Mouse (Mus musculus): ENCODE results near the gene Itsn1. TPM values are rescaled to one million over a fixed set of nuclear protein-coding genes. Genes with fewer than 3 reads are reported as not detected.

Gene Itsn1
- polyA plus RNA-seq, 1 experiment from 2014 or later = 61.2 TPM

DNA sequence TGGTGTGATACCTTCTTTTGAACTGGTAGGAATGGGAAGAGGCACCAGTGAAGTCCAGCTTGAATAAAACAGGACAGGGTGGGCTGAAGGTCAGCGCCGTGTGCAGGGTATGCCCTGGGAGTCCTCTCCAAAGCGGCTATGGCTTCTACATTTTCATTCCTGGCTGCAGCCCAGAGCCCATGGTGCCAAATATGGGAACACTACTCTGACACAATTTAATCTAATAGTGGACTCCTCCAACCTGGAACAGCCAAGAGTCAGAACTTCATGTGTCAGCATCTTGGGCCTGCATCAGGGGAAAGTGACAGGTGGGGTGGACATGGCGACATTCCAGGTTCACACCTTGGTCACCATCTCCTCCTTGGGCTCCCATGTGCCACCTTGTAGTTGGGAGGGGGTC is 147.4 kb downstream of the Itsn1 start:
- no peaks in the 10 kb centered on the region; the same call in 1 of the 2 replicates for H3K36me3 ChIP-seq (ENCODE audit: control insufficient read depth, insufficient read depth, low read length)
- 94% methylated on average over 4 of the region's 4 CpGs for WGBS
- no peak for ATAC-seq (ENCODE audit: insufficient read depth, low FRiP score, low TSS enrichment)
- no peaks in the 10 kb centered on the region for H3K27me3 ChIP-seq (ENCODE audit: control insufficient read depth, insufficient read depth, low read length)
- H3K4me2 ChIP-seq (ENCODE audit: low read depth) = no peak overlapping the region
- no peak overlapping the region for H3K27ac ChIP-seq (ENCODE audit: low read depth, low read length)
- no peak overlapping the region for H3K9ac ChIP-seq (ENCODE audit: low read length)
- DNase-seq (ENCODE audit: low spot score) = no peak
- H3K4me1 ChIP-seq (ENCODE audit: control insufficient read depth, insufficient read depth, low read length) = 0 out of 2 replicates have a peak, but pooled peaks cover 3% of the 10 kb centered on the region
- no peaks in the 10 kb centered on the region for H3K9me3 ChIP-seq (ENCODE audit: control insufficient read depth, low read length)
- H3K4me3 ChIP-seq (ENCODE audit: low read depth, low read length) = no peak overlapping the region

DNA sequence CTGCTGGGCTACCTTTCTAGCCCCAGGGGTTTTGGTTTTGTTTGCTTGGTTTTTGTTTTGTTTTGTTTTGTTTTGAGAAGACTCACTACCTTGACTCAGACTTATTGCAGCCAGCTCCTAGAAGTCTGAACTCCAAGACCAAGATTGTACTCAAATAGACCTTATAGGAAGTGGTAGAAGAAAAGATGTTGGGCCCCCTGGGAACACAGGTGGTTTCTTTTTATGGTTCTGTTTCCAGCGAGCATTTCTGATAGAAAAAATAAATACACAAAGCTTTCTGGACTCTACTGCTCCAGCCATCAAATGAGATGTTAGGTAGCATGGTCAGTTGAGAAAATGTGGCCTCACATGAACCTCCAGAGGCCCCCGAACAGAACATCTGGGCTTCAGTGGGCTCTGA is 150.0 kb downstream of the Itsn1 start:
- H3K9ac ChIP-seq (ENCODE audit: low read length) = no peak overlapping the region
- H3K36me3 ChIP-seq (ENCODE audit: control insufficient read depth, insufficient read depth, low read length) = no peaks in the 10 kb centered on the region; the same call in 1 of the 2 replicates
- WGBS = 76% methylated on average over 2 of the region's 2 CpGs
- ATAC-seq (ENCODE audit: insufficient read depth, low FRiP score, low TSS enrichment) = no peak
- H3K4me3 ChIP-seq (ENCODE audit: low read depth, low read length) = no peak overlapping the region
- H3K27ac ChIP-seq (ENCODE audit: low read depth, low read length) = no peak overlapping the region
- no peaks in the 10 kb centered on the region for H3K9me3 ChIP-seq (ENCODE audit: control insufficient read depth, low read length)
- no peak overlapping the region for H3K4me2 ChIP-seq (ENCODE audit: low read depth)
- H3K27me3 ChIP-seq (ENCODE audit: control insufficient read depth, insufficient read depth, low read length) = no peaks in the 10 kb centered on the region
- H3K4me1 ChIP-seq (ENCODE audit: control insufficient read depth, insufficient read depth, low read length) = 0 out of 2 replicates have a peak, but pooled peaks cover 3% of the 10 kb centered on the region
- no peak for DNase-seq (ENCODE audit: low spot score)

GRCm38 (mm10) chr16:91880869-91881767 is 152.0 kb downstream of the Itsn1 start:
- H3K27ac ChIP-seq (ENCODE audit: low read depth, low read length) = no peak overlapping the region
- ATAC-seq (ENCODE audit: insufficient read depth, low FRiP score, low TSS enrichment) = no peak
- H3K4me3 ChIP-seq (ENCODE audit: low read depth, low read length) = no peak overlapping the region
- H3K4me1 ChIP-seq (ENCODE audit: control insufficient read depth, insufficient read depth, low read length) = no peaks in the 10 kb centered on the region
- H3K9ac ChIP-seq (ENCODE audit: low read length) = no peak overlapping the region
- no peaks in the 10 kb centered on the region for H3K9me3 ChIP-seq (ENCODE audit: control insufficient read depth, low read length)
- H3K4me2 ChIP-seq (ENCODE audit: low read depth) = no peak overlapping the region
- 96% methylated on average over 11 of the region's 11 CpGs for WGBS
- H3K36me3 ChIP-seq (ENCODE audit: control insufficient read depth, insufficient read depth, low read length) = no peaks in the 10 kb centered on the region; the same call in 1 of the 2 replicates
- H3K27me3 ChIP-seq (ENCODE audit: control insufficient read depth, insufficient read depth, low read length) = no peaks in the 10 kb centered on the region
- DNase-seq (ENCODE audit: low spot score) = no peak

- no peaks in the 10 kb centered on the region for H3K27me3 ChIP-seq (ENCODE audit: control insufficient read depth, insufficient read depth, low read length)
- no peak overlapping the region for H3K4me3 ChIP-seq (ENCODE audit: low read depth, low read length)
- peak overlapping the region; percentile 41; the same call in 1 of the 2 replicates for H3K27ac ChIP-seq (ENCODE audit: low read depth, low read length)
- 58% methylated on average over 9 of the region's 9 CpGs for WGBS
- ATAC-seq (ENCODE audit: insufficient read depth, low FRiP score, low TSS enrichment) = no peak
- H3K9me3 ChIP-seq (ENCODE audit: control insufficient read depth, low read length) = no peaks in the 10 kb centered on the region
- H3K4me2 ChIP-seq (ENCODE audit: low read depth) = no peak overlapping the region
- no peak for DNase-seq (ENCODE audit: low spot score)
- no peaks in the 10 kb centered on the region for H3K4me1 ChIP-seq (ENCODE audit: control insufficient read depth, insufficient read depth, low read length)
- H3K36me3 ChIP-seq (ENCODE audit: control insufficient read depth, insufficient read depth, low read length) = no peaks in the 10 kb centered on the region; the same call in 1 of the 2 replicates
- no peak overlapping the region for H3K9ac ChIP-seq (ENCODE audit: low read length)
Observed at GRCm38 (mm10) chr16:91882168-91882859, 153.2 kb downstream of the Itsn1 start.

- no peak for DNase-seq (ENCODE audit: low spot score)
- no peak for ATAC-seq (ENCODE audit: insufficient read depth, low FRiP score, low TSS enrichment)
Observed at GRCm38 (mm10) chr16:91883636-91884035, 154.6 kb downstream of the Itsn1 start.

DNA sequence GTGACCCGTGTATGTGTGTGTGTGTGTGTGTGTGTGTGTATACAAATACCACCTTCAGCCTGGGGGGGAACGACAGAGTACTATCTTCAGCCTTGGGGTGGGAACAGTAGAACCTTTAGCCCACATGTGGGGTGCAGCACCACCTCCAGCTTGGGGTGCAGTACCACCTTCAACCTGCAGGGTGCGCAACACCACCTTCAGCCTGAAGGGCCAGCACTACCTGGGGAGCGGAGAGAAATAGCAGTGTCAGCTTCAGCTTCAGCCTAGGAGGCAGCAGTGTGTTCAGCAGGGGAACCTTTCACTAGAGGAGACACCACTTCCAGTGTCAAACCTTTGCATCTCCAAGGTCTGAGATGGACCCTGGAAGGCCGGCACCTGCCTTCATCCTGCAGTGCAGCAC is 155.1 kb downstream of the Itsn1 start:
- no peaks in the 10 kb centered on the region; the same call in 1 of the 2 replicates for H3K36me3 ChIP-seq (ENCODE audit: control insufficient read depth, insufficient read depth, low read length)
- ATAC-seq (ENCODE audit: insufficient read depth, low FRiP score, low TSS enrichment) (no peak), DNase-seq (ENCODE audit: low spot score) (no peak)
- H3K27me3 ChIP-seq (ENCODE audit: control insufficient read depth, insufficient read depth, low read length) = no peaks in the 10 kb centered on the region
- H3K4me1 ChIP-seq (ENCODE audit: control insufficient read depth, insufficient read depth, low read length) = no peaks in the 10 kb centered on the region
- H3K9me3 ChIP-seq (ENCODE audit: control insufficient read depth, low read length) = no peaks in the 10 kb centered on the region
- no peak overlapping the region for H3K27ac ChIP-seq (ENCODE audit: low read depth, low read length)
- no peak overlapping the region for H3K4me2 ChIP-seq (ENCODE audit: low read depth)
- WGBS = 73% methylated on average over 5 of the region's 5 CpGs
- H3K9ac ChIP-seq (ENCODE audit: low read length) = no peak overlapping the region
- no peak overlapping the region for H3K4me3 ChIP-seq (ENCODE audit: low read depth, low read length)

More at GRCm38 (mm10) chr16:91883636-91884035, 154.6 kb downstream of the Itsn1 start:
- Histone ChIP-seq H3K27me3 (ENCODE audit: control insufficient read depth, insufficient read depth, low read length) (no peaks in the 10 kb centered on the region), H3K4me1 (ENCODE audit: control insufficient read depth, insufficient read depth, low read length) (no peaks in the 10 kb centered on the region), H3K4me2 (ENCODE audit: low read depth) (no peak overlapping the region), H3K9ac (ENCODE audit: low read length) (no peak overlapping the region), H3K4me3 (ENCODE audit: low read depth, low read length) (no peak overlapping the region), H3K9me3 (ENCODE audit: control insufficient read depth, low read length) (no peaks in the 10 kb centered on the region), H3K36me3 (ENCODE audit: control insufficient read depth, insufficient read depth, low read length) (no peaks in the 10 kb centered on the region; the same call in 1 of the 2 replicates), H3K27ac (ENCODE audit: low read depth, low read length) (no peak overlapping the region)
- WGBS = 81% methylated on average over 2 of the region's 2 CpGs

GRCm38 (mm10) chr16:91885389-91886122 is 156.5 kb downstream of the Itsn1 start:
- H3K4me3 ChIP-seq (ENCODE audit: low read depth, low read length) = no peak overlapping the region
- no peaks in the 10 kb centered on the region for H3K4me1 ChIP-seq (ENCODE audit: control insufficient read depth, insufficient read depth, low read length)
- no peak overlapping the region for H3K9ac ChIP-seq (ENCODE audit: low read length)
- H3K9me3 ChIP-seq (ENCODE audit: control insufficient read depth, low read length) = no peaks in the 10 kb centered on the region
- H3K27me3 ChIP-seq (ENCODE audit: control insufficient read depth, insufficient read depth, low read length) = no peaks in the 10 kb centered on the region
- H3K4me2 ChIP-seq (ENCODE audit: low read depth) = no peak overlapping the region; the same call in 1 of the 2 replicates
- WGBS = 7% methylated on average over 19 of the region's 19 CpGs
- ATAC-seq (ENCODE audit: insufficient read depth, low FRiP score, low TSS enrichment) (peak; percentile 42; the same call in 1 of the 2 replicates), DNase-seq (ENCODE audit: low spot score) (peak; percentile 17)
- H3K36me3 ChIP-seq (ENCODE audit: control insufficient read depth, insufficient read depth, low read length) = no peaks in the 10 kb centered on the region
- no peak overlapping the region for H3K27ac ChIP-seq (ENCODE audit: low read depth, low read length)

GRCm38 (mm10) chr16:91888368-91888767 is 159.3 kb downstream of the Itsn1 start:
- Histone ChIP-seq H3K4me2 (ENCODE audit: low read depth) (no peak overlapping the region), H3K9me3 (ENCODE audit: control insufficient read depth, low read length) (no peaks in the 10 kb centered on the region), H3K4me3 (ENCODE audit: low read depth, low read length) (no peak overlapping the region), H3K4me1 (ENCODE audit: control insufficient read depth, insufficient read depth, low read length) (no peaks in the 10 kb centered on the region), H3K27ac (ENCODE audit: low read depth, low read length) (no peak overlapping the region), H3K9ac (ENCODE audit: low read length) (no peak overlapping the region), H3K36me3 (ENCODE audit: control insufficient read depth, insufficient read depth, low read length) (no peaks in the 10 kb centered on the region), H3K27me3 (ENCODE audit: control insufficient read depth, insufficient read depth, low read length) (no peaks in the 10 kb centered on the region)
- ATAC-seq (ENCODE audit: insufficient read depth, low FRiP score, low TSS enrichment) (no peak), DNase-seq (ENCODE audit: low spot score) (no peak)
- 85% methylated on average over 3 of the region's 3 CpGs for WGBS

Data from neural tube, embryonic 11.5 days (tissue).